14 mouse cellular contexts compared by ENCODE assay signal in genomic region chr1:189791534-189792217, GRCm38 (mm10).
DNase-seq lines count a peak whose midpoint lies in the region; ATAC-seq lines count a peak whose summit lies in the region.
"Had no signal": no experiment of that assay in that cellular context is flagged by ENCODE, and none has a peak within 500 bp of the region (broad histone marks: within the 10 kb centered on the region; RNA-seq: fewer than 3 reads in every experiment).

No protein-coding gene starts in this region.

- peaks cover 69% of the 10 kb centered on the region for H3K4me1 ChIP-seq in hindbrain, embryonic 10.5 days (replicated peaks)
- H3K4me1 ChIP-seq in hindbrain, embryonic 14.5 days (replicated peaks; ENCODE audit: control insufficient read depth, insufficient read depth, low read length), result peaks cover 10% of the 10 kb centered on the region; the same call in 1 of the 2 replicates
- peaks cover 34% of the 10 kb centered on the region for H3K4me1 ChIP-seq in midbrain, embryonic 13.5 days (replicated peaks)
- H3K4me1 ChIP-seq in midbrain, embryonic 15.5 days, result peaks cover 4% of the 10 kb centered on the region; the same call in 1 of the 2 replicates
- H3K4me1 ChIP-seq in kidney, embryonic 16.5 days (ENCODE audit: insufficient read depth, low read length), result peaks cover 82% of the 10 kb centered on the region

- H3K27ac ChIP-seq in hindbrain, embryonic 10.5 days, result peak overlapping the region; percentile 23; the same call in 1 of the 2 replicates
- no peak overlapping the region for H3K27ac ChIP-seq in hindbrain, embryonic 14.5 days
- H3K27ac ChIP-seq in midbrain, embryonic 13.5 days, result no peak overlapping the region
- H3K27ac ChIP-seq in midbrain, embryonic 15.5 days, result no peak overlapping the region
- H3K27ac ChIP-seq in kidney, embryonic 16.5 days (ENCODE audit: low read length), result peak overlapping the region; percentile 96
- H3K27ac ChIP-seq: limb, embryonic 12.5 days had no signal

- H3K27me3 ChIP-seq in hindbrain, embryonic 10.5 days (ENCODE audit: insufficient read depth, poor library complexity, severe bottlenecking), result peaks cover 36% of the 10 kb centered on the region; the same call in 1 of the 2 replicates
- no peaks in the 10 kb centered on the region for H3K27me3 ChIP-seq in hindbrain, embryonic 14.5 days (ENCODE audit: control insufficient read depth, insufficient read depth, low read length)
- peaks cover 35% of the 10 kb centered on the region for H3K27me3 ChIP-seq in midbrain, embryonic 13.5 days
- no peaks in the 10 kb centered on the region; the same call in 1 of the 2 replicates for H3K27me3 ChIP-seq in midbrain, embryonic 15.5 days (replicated peaks)
- H3K27me3 ChIP-seq in kidney, embryonic 16.5 days (ENCODE audit: insufficient read depth, low read length), result no peaks in the 10 kb centered on the region
- H3K27me3 ChIP-seq: limb, embryonic 12.5 days had no signal

- 57% methylated on average over 10 of the region's 10 CpGs for WGBS in hindbrain, embryonic 10.5 days
- 44% methylated on average over 10 of the region's 10 CpGs for WGBS in hindbrain, embryonic 14.5 days
- WGBS in midbrain, embryonic 13.5 days, result 15% methylated on average over 10 of the region's 10 CpGs
- WGBS in midbrain, embryonic 15.5 days, result 20% methylated on average over 10 of the region's 10 CpGs
- 54% methylated on average over 10 of the region's 10 CpGs for WGBS in kidney, embryonic 16.5 days

- H3K9me3 ChIP-seq in hindbrain, embryonic 10.5 days, result no peaks in the 10 kb centered on the region
- no peaks in the 10 kb centered on the region for H3K9me3 ChIP-seq in hindbrain, embryonic 14.5 days (ENCODE audit: control insufficient read depth, low read length)
- H3K9me3 ChIP-seq in midbrain, embryonic 13.5 days, result no peaks in the 10 kb centered on the region
- H3K9me3 ChIP-seq in midbrain, embryonic 15.5 days, result no peaks in the 10 kb centered on the region
- H3K9me3 ChIP-seq in kidney, embryonic 16.5 days (ENCODE audit: low read length), result no peaks in the 10 kb centered on the region
- H3K9me3 ChIP-seq: limb, embryonic 12.5 days had no signal

- H3K9ac ChIP-seq in hindbrain, embryonic 14.5 days, result no peak overlapping the region
- H3K9ac ChIP-seq in midbrain, embryonic 13.5 days (replicated peaks), result no peak overlapping the region
- H3K9ac ChIP-seq in midbrain, embryonic 15.5 days, result no peak overlapping the region
- no peak overlapping the region for H3K9ac ChIP-seq in kidney, embryonic 16.5 days (replicated peaks; ENCODE audit: low read length)
- H3K9ac ChIP-seq: limb, embryonic 12.5 days had no signal

- no peaks in the 10 kb centered on the region; the same call in 1 of the 2 replicates for H3K36me3 ChIP-seq in hindbrain, embryonic 10.5 days
- no peaks in the 10 kb centered on the region for H3K36me3 ChIP-seq in hindbrain, embryonic 14.5 days (replicated peaks; ENCODE audit: control insufficient read depth, insufficient read depth)
- no peaks in the 10 kb centered on the region for H3K36me3 ChIP-seq in midbrain, embryonic 13.5 days
- H3K36me3 ChIP-seq in midbrain, embryonic 15.5 days (replicated peaks), result no peaks in the 10 kb centered on the region
- 0 out of 2 replicates have a peak, but pooled peaks cover 6% of the 10 kb centered on the region for H3K36me3 ChIP-seq in kidney, embryonic 16.5 days (ENCODE audit: insufficient read depth, low read length)

- ATAC-seq in hindbrain, embryonic 14.5 days (ENCODE audit: low FRiP score), result no peak
- ATAC-seq in midbrain, embryonic 13.5 days, result peak; percentile 67
- ATAC-seq in midbrain, embryonic 15.5 days (replicated peaks), result no peak
- ATAC-seq in kidney, embryonic 16.5 days (ENCODE audit: low FRiP score, low TSS enrichment), result peak; percentile 60

- no peak overlapping the region for H3K4me3 ChIP-seq in hindbrain, embryonic 10.5 days
- no peak overlapping the region for H3K4me3 ChIP-seq in hindbrain, embryonic 14.5 days (replicated peaks; ENCODE audit: low read length)
- no peak overlapping the region for H3K4me3 ChIP-seq in midbrain, embryonic 13.5 days (replicated peaks)
- no peak overlapping the region for H3K4me3 ChIP-seq in midbrain, embryonic 15.5 days
- H3K4me3 ChIP-seq in kidney, embryonic 16.5 days (ENCODE audit: low read length), result no peak overlapping the region
- H3K4me3 ChIP-seq: limb, embryonic 12.5 days had no signal

- no peak for DNase-seq in hindbrain, embryonic 10.5 days (ENCODE audit: low spot score)
- DNase-seq in hindbrain, embryonic 14.5 days (ENCODE audit: low spot score), result no peak
- DNase-seq in adrenal gland, postnatal 25 days, result no peak
- DNase-seq in thymus, postnatal 25 days, result no peak
- no peak for DNase-seq in ovary, postnatal 10 days (ENCODE audit: low spot score)
- DNase-seq: cerebellum, adult 2 months; embryo, embryonic 11 days; heart, adult 11 months; layer of hippocampus, postnatal 36 days; right cerebral cortex, adult 18-20 months had no signal

- H3K4me2 ChIP-seq in hindbrain, embryonic 14.5 days (replicated peaks), result no peak overlapping the region
- no peak overlapping the region for H3K4me2 ChIP-seq in midbrain, embryonic 13.5 days (replicated peaks)
- H3K4me2 ChIP-seq in midbrain, embryonic 15.5 days, result no peak overlapping the region
- no peak overlapping the region for H3K4me2 ChIP-seq in kidney, embryonic 16.5 days (replicated peaks; ENCODE audit: low read depth, low read length)
- H3K4me2 ChIP-seq: limb, embryonic 12.5 days had no signal

Comparison
In these comparisons a context has a peak if more than half of its experiments do, and no peak if none do; other contexts are left out.
1. H3K27ac ChIP-seq: peak in hindbrain, embryonic 10.5 days (single experiment) and kidney, embryonic 16.5 days (single experiment); none in hindbrain, embryonic 14.5 days (single experiment), midbrain, embryonic 13.5 days (single experiment) and midbrain, embryonic 15.5 days (single experiment).
2. ATAC-seq: peak in midbrain, embryonic 13.5 days (single experiment) and kidney, embryonic 16.5 days (single experiment); none in hindbrain, embryonic 14.5 days (single experiment) and midbrain, embryonic 15.5 days (single experiment).